Mouse (Mus musculus) kidney, adult 9 months (tissue): Measurements from ENCODE around the gene Gab2.
A peak's percentile ranks its signal among the peaks of the same experiment; 100 is the strongest.

Experiments used
- DNase-seq: peaks from one replicate; pipeline ENCODE4 v3.0.0; 2022

Gab2 gene

GRCm38 (mm10) chr7:97348836-97349235, 267.4 kb downstream of the Gab2 start:
- no peak for DNase-seq

GRCm38 (mm10) chr7:97349438-97349837, 268.1 kb downstream of the Gab2 start:
- DNase-seq: no peak

GRCm38 (mm10) chr7:97350891-97351290, 269.5 kb downstream of the Gab2 start:
- no peak for DNase-seq

GRCm38 (mm10) chr7:97351792-97352513, 270.6 kb downstream of the Gab2 start:
- no peak for DNase-seq

- DNase-seq: no peak
Observed at GRCm38 (mm10) chr7:97353356-97353755, 272.0 kb downstream of the Gab2 start.

- peak; percentile 29 for DNase-seq
Observed at GRCm38 (mm10) chr7:97355068-97355841, 273.9 kb downstream of the Gab2 start.

GRCm38 (mm10) chr7:97356253-97356652, 274.9 kb downstream of the Gab2 start:
- DNase-seq: no peak

GRCm38 (mm10) chr7:97356875-97357276, 275.5 kb downstream of the Gab2 start:
- no peak for DNase-seq

GRCm38 (mm10) chr7:97357840-97358239, 276.5 kb downstream of the Gab2 start:
- DNase-seq: no peak

GRCm38 (mm10) chr7:97358347-97358746, 277.0 kb downstream of the Gab2 start:
- DNase-seq: no peak
